Mouse (Mus musculus) megakaryocyte, embryonic 14.5 days (primary cell): ENCODE measurements around the gene Kmt2e. TPM values are rescaled to one million over a fixed set of nuclear protein-coding genes. Genes with fewer than 3 reads are reported as not detected.

Experiments
- H3K27me3 ChIP-seq: replicated peaks from 2 replicates; pipeline ENCODE3; 2012; ENCODE audit warnings: inconsistent platforms
- H3K36me3 ChIP-seq: replicated peaks from 2 replicates; pipeline ENCODE3; 2012; ENCODE audit warnings: low read length, inconsistent platforms, mixed read lengths
- H3K4me1 ChIP-seq: 2 replicates; pipeline ENCODE4 v1.6.1; 2012; ENCODE audit warnings: inconsistent platforms
- H3K4me3 ChIP-seq: replicated peaks from 2 replicates; pipeline ENCODE3; 2012; ENCODE audit warnings: moderate library complexity, mild to moderate bottlenecking, inconsistent platforms
- H3K9me3 ChIP-seq: 2 replicates; pipeline ENCODE4 v1.6.1; 2012; ENCODE audit warnings: inconsistent platforms
- FLI1 ChIP-seq: IDR thresholded peaks from 2 replicates; pipeline ENCODE4 v1.6.1; 2012; ENCODE audit warnings: low read length, inconsistent platforms, mixed read lengths
- GATA1 ChIP-seq: IDR thresholded peaks from 3 replicates; pipeline ENCODE4 v1.6.1; 2012; ENCODE audit warnings: mixed read lengths, low read length, inconsistent platforms, borderline replicate concordance
- polyA plus RNA-seq: library from polyadenylated mRNA; stranded (reverse); fragments of >175 nt; gene quantifications from 2 replicates; pipeline ENCODE4 v1.2.3, GENCODE M21; 2012; ENCODE audit warnings: low replicate concordance; ENCODE audit not compliant: insufficient read depth

The Kmt2e gene
- polyA plus RNA-seq, 1 experiment, result 6.2 TPM

- H3K36me3 ChIP-seq, result peaks cover 91% of the 10 kb centered on the region
- TF ChIP-seq FLI1, result no peak
- no peak for TF ChIP-seq GATA1
These were observed 27.4 kb downstream of the Kmt2e start for GRCm38 (mm10) chr5:23461688-23462087.

GRCm38 (mm10) chr5:23464247-23464646 lies 30.0 kb downstream of the Kmt2e start:
- H3K27me3 ChIP-seq, result no peaks in the 10 kb centered on the region
- H3K9me3 ChIP-seq, result no peaks in the 10 kb centered on the region
- no peak for TF ChIP-seq FLI1
- no peak for TF ChIP-seq GATA1
- H3K4me3 ChIP-seq, result no peak overlapping the region
- peaks cover 94% of the 10 kb centered on the region for H3K36me3 ChIP-seq
- peaks cover 18% of the 10 kb centered on the region for H3K4me1 ChIP-seq

More at GRCm38 (mm10) chr5:23461688-23462087, 27.4 kb downstream of the Kmt2e start:
- Histone ChIP-seq H3K4me1 (peaks cover 44% of the 10 kb centered on the region), H3K4me3 (no peak overlapping the region), H3K27me3 (no peaks in the 10 kb centered on the region), H3K9me3 (no peaks in the 10 kb centered on the region)

GRCm38 (mm10) chr5:23464743-23465142 lies 30.5 kb downstream of the Kmt2e start:
- peaks cover 16% of the 10 kb centered on the region for H3K4me1 ChIP-seq
- TF ChIP-seq FLI1 (no peak), GATA1 (no peak)
- H3K9me3 ChIP-seq, result no peaks in the 10 kb centered on the region
- peaks cover 93% of the 10 kb centered on the region for H3K36me3 ChIP-seq
- H3K4me3 ChIP-seq, result no peak overlapping the region
- H3K27me3 ChIP-seq, result no peaks in the 10 kb centered on the region

- no peak overlapping the region for H3K4me3 ChIP-seq
- TF ChIP-seq GATA1, result no peak
- no peak for TF ChIP-seq FLI1
- H3K9me3 ChIP-seq, result no peaks in the 10 kb centered on the region
- peaks cover 7% of the 10 kb centered on the region; the same call in 1 of the 2 replicates for H3K4me1 ChIP-seq
- H3K36me3 ChIP-seq, result peaks cover 98% of the 10 kb centered on the region
- H3K27me3 ChIP-seq, result no peaks in the 10 kb centered on the region
These were observed 32.3 kb downstream of the Kmt2e start for GRCm38 (mm10) chr5:23466546-23466945.

GRCm38 (mm10) chr5:23473098-23473873 lies 39.0 kb downstream of the Kmt2e start:
- H3K27me3 ChIP-seq, result no peaks in the 10 kb centered on the region
- H3K9me3 ChIP-seq, result no peaks in the 10 kb centered on the region
- H3K4me3 ChIP-seq, result no peak overlapping the region
- no peak for TF ChIP-seq GATA1
- TF ChIP-seq FLI1, result no peak
- H3K4me1 ChIP-seq, result no peaks in the 10 kb centered on the region
- H3K36me3 ChIP-seq, result peaks cover 94% of the 10 kb centered on the region

DNA sequence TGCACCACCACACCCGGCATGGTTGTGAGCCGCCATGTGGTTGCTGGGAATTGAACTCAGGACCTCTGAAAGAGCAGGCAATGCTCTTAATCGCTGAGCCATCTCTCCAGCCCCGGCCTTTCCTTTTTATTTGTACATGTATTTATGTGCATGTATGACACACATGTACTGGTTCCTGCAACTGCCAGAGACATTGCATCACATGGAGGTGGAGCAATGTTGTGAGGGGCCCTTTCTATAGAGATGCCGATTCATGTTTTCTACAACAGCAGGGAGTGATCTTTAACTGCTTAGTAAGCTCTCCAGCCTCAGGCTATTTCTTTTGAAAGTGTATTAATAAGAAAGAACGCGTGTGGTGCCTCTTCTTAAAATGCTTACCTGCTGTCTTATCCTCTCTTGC lies 49.6 kb downstream of the Kmt2e start:
- no peak overlapping the region for H3K4me3 ChIP-seq
- peaks cover 96% of the 10 kb centered on the region for H3K36me3 ChIP-seq
- TF ChIP-seq GATA1, result no peak
- TF ChIP-seq FLI1, result no peak

DNA sequence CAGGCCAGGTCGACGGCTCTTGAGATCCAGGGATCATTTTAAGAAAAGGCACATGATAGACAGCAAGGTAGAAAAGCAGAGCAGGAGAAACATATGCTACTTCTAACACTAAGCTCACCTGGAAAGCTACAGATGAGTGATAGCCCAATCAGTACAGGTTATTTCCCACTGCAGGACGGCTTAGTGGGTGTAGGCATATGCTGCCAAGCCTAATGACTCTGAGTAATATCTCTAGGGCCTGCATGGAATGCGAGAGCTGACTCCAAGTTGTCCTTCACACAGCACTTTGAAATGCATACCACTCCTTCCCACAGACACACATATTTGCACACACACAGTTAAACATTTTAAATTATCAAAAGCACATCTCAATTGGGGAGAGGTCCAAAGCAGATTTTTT lies 55.0 kb downstream of the Kmt2e start:
- H3K4me3 ChIP-seq, result no peak overlapping the region
- no peak for TF ChIP-seq FLI1
- no peak for TF ChIP-seq GATA1
- H3K36me3 ChIP-seq, result peaks cover 99% of the 10 kb centered on the region
- H3K4me1 ChIP-seq, result no peaks in the 10 kb centered on the region
- H3K27me3 ChIP-seq, result no peaks in the 10 kb centered on the region
- no peaks in the 10 kb centered on the region for H3K9me3 ChIP-seq

More for the DNA sequence above, 49.6 kb downstream of the Kmt2e start:
- Histone ChIP-seq H3K4me1 (no peaks in the 10 kb centered on the region), H3K9me3 (no peaks in the 10 kb centered on the region), H3K27me3 (no peaks in the 10 kb centered on the region)

GRCm38 (mm10) chr5:23490797-23491196 lies 56.6 kb downstream of the Kmt2e start:
- H3K27me3 ChIP-seq, result no peaks in the 10 kb centered on the region
- H3K4me1 ChIP-seq, result no peaks in the 10 kb centered on the region
- TF ChIP-seq GATA1, result no peak
- TF ChIP-seq FLI1, result no peak
- peaks cover 97% of the 10 kb centered on the region for H3K36me3 ChIP-seq
- H3K9me3 ChIP-seq, result no peaks in the 10 kb centered on the region
- no peak overlapping the region for H3K4me3 ChIP-seq

- TF ChIP-seq FLI1, result no peak
- TF ChIP-seq GATA1, result no peak
These were observed 62.2 kb downstream of the Kmt2e start for GRCm38 (mm10) chr5:23496396-23496795.

DNA sequence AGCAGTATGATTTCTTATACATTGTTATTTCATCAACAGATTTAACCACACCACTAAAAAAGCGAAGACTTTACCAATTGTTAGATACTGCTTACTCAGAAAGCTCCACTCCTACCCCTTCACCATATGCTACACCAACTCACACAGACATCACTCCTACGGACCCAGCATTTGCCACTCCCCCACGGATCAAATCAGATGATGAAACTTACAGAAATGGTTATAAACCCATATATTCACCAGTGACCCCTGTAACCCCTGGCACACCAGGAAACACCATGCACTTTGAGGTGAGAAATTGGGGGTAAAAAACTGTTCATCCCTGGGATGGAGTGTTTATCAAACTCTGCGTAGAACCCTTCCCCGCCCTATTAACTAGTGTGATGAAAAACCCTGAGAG lies 62.7 kb downstream of the Kmt2e start:
- no peaks in the 10 kb centered on the region for H3K9me3 ChIP-seq
- H3K4me3 ChIP-seq, result no peak overlapping the region
- peaks cover 96% of the 10 kb centered on the region for H3K36me3 ChIP-seq
- H3K4me1 ChIP-seq, result 0 out of 2 replicates have a peak, but pooled peaks cover 3% of the 10 kb centered on the region
- TF ChIP-seq FLI1, result no peak
- no peak for TF ChIP-seq GATA1
- no peaks in the 10 kb centered on the region for H3K27me3 ChIP-seq

More at GRCm38 (mm10) chr5:23496396-23496795, 62.2 kb downstream of the Kmt2e start:
- H3K4me1 ChIP-seq, result 0 out of 2 replicates have a peak, but pooled peaks cover 3% of the 10 kb centered on the region
- H3K4me3 ChIP-seq, result no peak overlapping the region
- H3K36me3 ChIP-seq, result peaks cover 96% of the 10 kb centered on the region
- no peaks in the 10 kb centered on the region for H3K27me3 ChIP-seq
- no peaks in the 10 kb centered on the region for H3K9me3 ChIP-seq
